Comparison of ENCODE assay signal across 8 mouse cellular contexts in genomic region chr9:121936952-121937351, GRCm38 (mm10). TPM values are rescaled to one million over a fixed set of nuclear protein-coding genes. Genes with fewer than 3 reads are reported as not detected.
A peak's percentile ranks its signal among the peaks of the same experiment; 100 is the strongest.
DNase-seq lines count a peak whose midpoint lies in the region; ATAC-seq and TF ChIP-seq lines count a peak whose summit lies in the region.
"Had no signal": no experiment of that assay in that cellular context is flagged by ENCODE, and none has a peak within 500 bp of the region (broad histone marks: within the 10 kb centered on the region; RNA-seq: fewer than 3 reads in every experiment).

No protein-coding gene starts in this region.

- H3K4me2 ChIP-seq in stomach, embryonic 15.5 days, result peak overlapping the region; percentile 45; the same call in 1 of the 2 replicates
- H3K4me2 ChIP-seq in stomach, postnatal 0 days (replicated peaks; ENCODE audit: low read depth), result no peak overlapping the region
- H3K4me2 ChIP-seq in limb, embryonic 15.5 days, result peak overlapping the region; percentile 39; the same call in 1 of the 2 replicates

- no peaks in the 10 kb centered on the region for H3K36me3 ChIP-seq in stomach, embryonic 15.5 days
- H3K36me3 ChIP-seq in stomach, postnatal 0 days (ENCODE audit: control insufficient read depth, insufficient read depth, low read length), result no peaks in the 10 kb centered on the region
- H3K36me3 ChIP-seq in limb, embryonic 15.5 days, result no peaks in the 10 kb centered on the region

- no peaks in the 10 kb centered on the region for H3K4me1 ChIP-seq in stomach, embryonic 15.5 days
- no peaks in the 10 kb centered on the region for H3K4me1 ChIP-seq in stomach, postnatal 0 days (replicated peaks; ENCODE audit: control insufficient read depth, insufficient read depth)
- H3K4me1 ChIP-seq in limb, embryonic 15.5 days, result 0 out of 2 replicates have a peak, but pooled peaks cover 5% of the 10 kb centered on the region

- H3K27me3 ChIP-seq in stomach, embryonic 15.5 days (replicated peaks), result no peaks in the 10 kb centered on the region
- no peaks in the 10 kb centered on the region for H3K27me3 ChIP-seq in stomach, postnatal 0 days (ENCODE audit: control insufficient read depth, insufficient read depth, low read length)
- H3K27me3 ChIP-seq in limb, embryonic 15.5 days, result no peaks in the 10 kb centered on the region

- no peak overlapping the region for H3K27ac ChIP-seq in stomach, embryonic 15.5 days
- no peak overlapping the region for H3K27ac ChIP-seq in stomach, postnatal 0 days (replicated peaks)
- no peak overlapping the region for H3K27ac ChIP-seq in limb, embryonic 15.5 days

- no peak overlapping the region for H3K9ac ChIP-seq in stomach, embryonic 15.5 days
- H3K9ac ChIP-seq in stomach, postnatal 0 days (ENCODE audit: low read length), result no peak overlapping the region
- H3K9ac ChIP-seq in limb, embryonic 15.5 days, result no peak overlapping the region

- no peak overlapping the region for H3K4me3 ChIP-seq in stomach, embryonic 15.5 days (replicated peaks)
- H3K4me3 ChIP-seq in stomach, postnatal 0 days (ENCODE audit: low read depth, low read length), result no peak overlapping the region
- H3K4me3 ChIP-seq in limb, embryonic 15.5 days, result peak overlapping the region; percentile 47; the same call in 1 of the 2 replicates

- no peak for TF ChIP-seq CTCF in stomach, postnatal 0 days (IDR thresholded peaks at IDR 0.05; ENCODE audit: low read depth)

- 71% methylated on average over 1 of the region's 1 CpGs for WGBS in stomach, embryonic 15.5 days
- WGBS in stomach, postnatal 0 days, result 55% methylated on average over 1 of the region's 1 CpGs
- WGBS in limb, embryonic 15.5 days, result 85% methylated on average over 1 of the region's 1 CpGs

- no peak for TF ChIP-seq EP300 in stomach, postnatal 0 days (optimal IDR thresholded peaks at IDR 0.05)

- H3K9me3 ChIP-seq in stomach, embryonic 15.5 days, result no peaks in the 10 kb centered on the region
- H3K9me3 ChIP-seq in stomach, postnatal 0 days (ENCODE audit: control insufficient read depth, low read length), result no peaks in the 10 kb centered on the region
- H3K9me3 ChIP-seq in limb, embryonic 15.5 days, result no peaks in the 10 kb centered on the region; the same call in 1 of the 2 replicates

- no peak for DNase-seq in stomach, postnatal 0 days (ENCODE audit: low spot score)
- peak; percentile 10 to 34 for DNase-seq in cerebellum, postnatal 36 days
- no peak for DNase-seq in ovary, postnatal 10 days (ENCODE audit: low spot score)
- no peak for DNase-seq in B cell, adult 2 months
- no peak for DNase-seq in adrenal gland, adult (ENCODE audit: inconsistent age in 2 of 2, low spot score in 1 of 2)
- DNase-seq: adrenal gland, adult 8-10 months had no signal

- no peak for ATAC-seq in stomach, embryonic 15.5 days (ENCODE audit: insufficient read depth, low FRiP score, low read depth)
- no peak for ATAC-seq in stomach, postnatal 0 days (ENCODE audit: low FRiP score, low TSS enrichment)
- no peak for ATAC-seq in limb, embryonic 15.5 days (ENCODE audit: insufficient number of reproducible peaks, low FRiP score, low TSS enrichment, low read depth)

RNA-seq across cellular contexts. Expression of gene Fam198a, which starts 13.8 kb away (rescaled TPM):
- 6.4 and 9.0 TPM in 2 replicates for polyA plus RNA-seq in stomach, embryonic 15.5 days (2015; fragmentation: Nextera tagmentation; extraction: Ambion mirVana)
- 2.7 and 2.8 TPM in 2 replicates for polyA plus RNA-seq in stomach, postnatal 0 days (2015; fragmentation: Nextera tagmentation; extraction: Ambion mirVana)
- 7.6 and 10.0 TPM in 2 replicates for polyA plus RNA-seq in limb, embryonic 15.5 days (2015; fragmentation: Nextera tagmentation; extraction: Ambion mirVana)

RNA-seq across cellular contexts. Expression of gene Cyp8b1, which starts 20.8 kb away (rescaled TPM):
- polyA plus RNA-seq in stomach, embryonic 15.5 days (2015; fragmentation: Nextera tagmentation; extraction: Ambion mirVana), result 0.15 and 0.35 TPM in 2 replicates
- 0.85 and 1.2 TPM in 2 replicates for polyA plus RNA-seq in stomach, postnatal 0 days (2015; fragmentation: Nextera tagmentation; extraction: Ambion mirVana)
- not detected in 2 replicates for polyA plus RNA-seq in limb, embryonic 15.5 days (2015; fragmentation: Nextera tagmentation; extraction: Ambion mirVana)

RNA-seq across cellular contexts. Expression of gene Ackr2, which starts 38.8 kb away (rescaled TPM):
- polyA plus RNA-seq in stomach, embryonic 15.5 days (2015; fragmentation: Nextera tagmentation; extraction: Ambion mirVana), result 0.45 and 0.48 TPM in 2 replicates
- 0.28 and 0.35 TPM in 2 replicates for polyA plus RNA-seq in stomach, postnatal 0 days (2015; fragmentation: Nextera tagmentation; extraction: Ambion mirVana)
- polyA plus RNA-seq in limb, embryonic 15.5 days (2015; fragmentation: Nextera tagmentation; extraction: Ambion mirVana), result 0.51 and 0.92 TPM in 2 replicates

RNA-seq across cellular contexts. Expression of gene Pomgnt2, which starts 60.0 kb away (rescaled TPM):
- 16.5 TPM in 2 replicates for polyA plus RNA-seq in stomach, embryonic 15.5 days (2015; fragmentation: Nextera tagmentation; extraction: Ambion mirVana)
- 6.6 and 7.3 TPM in 2 replicates for polyA plus RNA-seq in stomach, postnatal 0 days (2015; fragmentation: Nextera tagmentation; extraction: Ambion mirVana)
- 20.5 and 20.7 TPM in 2 replicates for polyA plus RNA-seq in limb, embryonic 15.5 days (2015; fragmentation: Nextera tagmentation; extraction: Ambion mirVana)

Comparison
In these comparisons a context has a peak if more than half of its experiments do, and no peak if none do; other contexts are left out.
1. DNase-seq: peak in cerebellum, postnatal 36 days (2 of 2); none in stomach, postnatal 0 days (single experiment), ovary, postnatal 10 days (single experiment), B cell, adult 2 months (0 of 2) and adrenal gland, adult (0 of 2).